Mouse (Mus musculus) right cerebral cortex, postnatal 14 days (tissue): ENCODE results near the gene Taf12.
A peak's percentile ranks its signal among the peaks of the same experiment; 100 is the strongest.

ENCODE experiments used
- DNase-seq: peaks from one replicate; pipeline ENCODE4 v3.0.0; 2022

The Taf12 gene

DNA sequence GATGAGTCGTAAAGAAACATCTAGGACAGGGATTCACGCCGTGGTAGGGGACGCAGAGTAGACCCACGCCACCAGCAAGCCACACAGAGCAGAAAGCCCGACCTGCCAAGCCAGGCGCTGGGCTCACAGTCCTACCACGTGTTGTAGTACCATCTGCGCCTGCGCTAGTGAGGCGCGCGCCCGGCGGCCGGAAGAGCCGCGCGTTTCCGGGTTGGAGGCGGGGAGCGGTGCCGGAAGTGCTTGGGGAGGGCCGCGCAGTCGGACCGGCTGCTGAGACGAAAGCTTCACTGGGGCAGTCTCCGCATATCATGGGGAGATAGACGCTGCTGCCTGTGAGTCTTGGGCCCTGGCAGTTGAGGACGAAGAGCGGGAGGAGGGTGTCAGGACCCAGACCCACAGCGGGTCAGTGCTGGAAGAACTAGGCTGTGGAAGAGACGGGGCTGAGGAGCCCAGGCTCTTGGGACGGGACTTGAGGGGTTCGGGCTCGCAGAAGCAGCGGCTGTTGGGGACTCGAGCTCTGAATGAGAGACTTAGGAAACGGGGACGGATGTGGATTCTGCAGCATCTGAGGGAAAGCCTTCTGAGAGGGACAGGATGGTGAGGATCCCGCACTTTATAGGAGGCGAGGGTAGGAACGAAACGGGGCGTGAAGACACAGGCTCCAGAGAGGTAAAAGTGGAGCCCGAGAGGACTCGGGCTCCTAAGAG is at the start of gene Taf12:
Taf12 (plus strand) TSS at position 220 of the 707 bp plus-strand sequence.
- DNase-seq, result peak; percentile 89

GRCm38 (mm10) chr4:132230422-132230821 is 43.8 kb upstream of the Taf12 start:
- no peak for DNase-seq

- DNase-seq, result no peak
Observed at GRCm38 (mm10) chr4:132234710-132235109, 39.5 kb upstream of the Taf12 start.

GRCm38 (mm10) chr4:132238356-132238755 is 35.8 kb upstream of the Taf12 start:
- DNase-seq, result no peak

DNA sequence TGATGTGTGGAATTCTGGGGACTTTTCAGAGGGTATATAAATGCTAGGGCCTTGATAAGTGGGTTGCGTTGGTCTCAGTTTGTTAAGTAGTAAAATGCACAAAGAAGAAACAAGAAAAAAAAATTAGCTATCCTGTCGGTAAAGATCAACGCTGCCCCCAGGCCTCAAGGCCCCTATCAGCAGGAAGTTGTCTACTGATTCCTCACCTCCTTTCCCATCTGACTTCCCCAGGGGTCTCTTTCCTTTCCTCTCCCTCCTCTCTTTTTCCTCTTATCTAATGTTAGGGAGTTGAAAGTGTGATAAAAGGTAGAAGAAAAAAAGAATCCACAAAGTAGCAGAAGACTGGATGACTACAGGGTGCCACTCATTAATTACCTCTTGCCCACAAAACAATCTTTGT is 33.8 kb upstream of the Taf12 start:
- DNase-seq, result no peak

DNA sequence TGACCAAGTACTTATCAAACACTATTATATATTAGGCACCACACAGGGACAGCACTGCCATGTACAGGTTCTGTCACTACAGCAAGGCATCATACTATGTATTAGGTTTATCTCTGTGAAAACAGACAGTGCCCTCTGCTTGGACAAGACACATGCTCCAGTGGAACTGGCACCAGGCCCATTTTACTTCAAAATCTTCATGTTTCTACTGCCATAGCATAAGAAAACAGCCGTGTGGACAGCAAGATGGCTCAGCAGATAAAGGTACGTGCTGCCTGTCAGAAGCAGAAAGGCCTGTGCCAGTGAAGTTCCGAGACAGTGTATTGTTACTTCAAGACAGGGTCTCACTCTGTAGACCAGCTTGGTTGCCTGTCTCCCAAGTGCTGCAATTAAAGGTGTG is 33.0 kb upstream of the Taf12 start:
- DNase-seq, result no peak

GRCm38 (mm10) chr4:132245643-132246042 is 28.5 kb upstream of the Taf12 start:
- DNase-seq, result no peak

GRCm38 (mm10) chr4:132247451-132247997 is 26.7 kb upstream of the Taf12 start:
- DNase-seq, result no peak

DNA sequence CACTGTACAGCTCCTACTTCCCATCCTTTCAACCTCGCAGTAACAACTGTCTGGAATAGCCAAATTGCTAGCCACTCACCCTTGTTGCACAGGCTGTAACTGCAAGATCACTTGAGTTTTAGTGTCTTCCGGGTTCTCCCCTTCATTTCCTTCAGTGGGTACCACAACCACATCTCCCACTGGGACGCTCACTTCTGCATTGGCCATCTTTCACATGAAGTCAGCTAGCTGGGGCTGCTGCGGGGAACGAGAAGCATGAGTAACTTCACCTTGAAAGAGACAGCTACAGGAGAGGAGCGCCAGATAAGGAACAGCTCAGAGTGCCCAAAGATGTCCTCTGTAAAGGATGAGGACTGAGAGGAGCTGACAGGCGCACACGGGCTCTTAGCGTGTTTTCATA is 22.6 kb upstream of the Taf12 start:
- DNase-seq, result no peak

DNA sequence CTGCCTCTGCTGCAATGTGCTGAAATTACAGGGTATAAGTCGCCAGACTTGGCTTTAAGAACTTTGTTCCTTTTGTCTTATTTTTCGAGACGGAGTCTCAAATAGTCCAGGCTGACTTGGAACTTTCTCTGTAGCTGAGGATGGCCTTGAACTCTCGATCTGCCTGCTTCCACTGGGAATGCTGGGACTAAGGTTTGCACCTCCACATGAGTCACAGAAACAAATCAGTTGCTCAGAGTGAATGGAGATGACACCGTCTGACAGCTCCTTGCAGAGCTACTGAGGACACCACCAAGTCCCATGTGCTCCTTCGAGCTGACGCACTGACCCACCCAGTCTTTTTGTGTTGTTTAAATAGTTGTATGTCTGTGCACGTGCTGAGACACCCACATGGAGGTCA is 21.0 kb upstream of the Taf12 start:
- no peak for DNase-seq

- DNase-seq, result no peak
Observed at GRCm38 (mm10) chr4:132253622-132254021, 20.6 kb upstream of the Taf12 start.

- DNase-seq, result no peak
Observed at GRCm38 (mm10) chr4:132254986-132255385, 19.2 kb upstream of the Taf12 start.

- DNase-seq, result no peak
Observed at GRCm38 (mm10) chr4:132256384-132256783, 17.8 kb upstream of the Taf12 start.

GRCm38 (mm10) chr4:132259248-132259647 is 14.9 kb upstream of the Taf12 start:
- DNase-seq, result no peak

DNA sequence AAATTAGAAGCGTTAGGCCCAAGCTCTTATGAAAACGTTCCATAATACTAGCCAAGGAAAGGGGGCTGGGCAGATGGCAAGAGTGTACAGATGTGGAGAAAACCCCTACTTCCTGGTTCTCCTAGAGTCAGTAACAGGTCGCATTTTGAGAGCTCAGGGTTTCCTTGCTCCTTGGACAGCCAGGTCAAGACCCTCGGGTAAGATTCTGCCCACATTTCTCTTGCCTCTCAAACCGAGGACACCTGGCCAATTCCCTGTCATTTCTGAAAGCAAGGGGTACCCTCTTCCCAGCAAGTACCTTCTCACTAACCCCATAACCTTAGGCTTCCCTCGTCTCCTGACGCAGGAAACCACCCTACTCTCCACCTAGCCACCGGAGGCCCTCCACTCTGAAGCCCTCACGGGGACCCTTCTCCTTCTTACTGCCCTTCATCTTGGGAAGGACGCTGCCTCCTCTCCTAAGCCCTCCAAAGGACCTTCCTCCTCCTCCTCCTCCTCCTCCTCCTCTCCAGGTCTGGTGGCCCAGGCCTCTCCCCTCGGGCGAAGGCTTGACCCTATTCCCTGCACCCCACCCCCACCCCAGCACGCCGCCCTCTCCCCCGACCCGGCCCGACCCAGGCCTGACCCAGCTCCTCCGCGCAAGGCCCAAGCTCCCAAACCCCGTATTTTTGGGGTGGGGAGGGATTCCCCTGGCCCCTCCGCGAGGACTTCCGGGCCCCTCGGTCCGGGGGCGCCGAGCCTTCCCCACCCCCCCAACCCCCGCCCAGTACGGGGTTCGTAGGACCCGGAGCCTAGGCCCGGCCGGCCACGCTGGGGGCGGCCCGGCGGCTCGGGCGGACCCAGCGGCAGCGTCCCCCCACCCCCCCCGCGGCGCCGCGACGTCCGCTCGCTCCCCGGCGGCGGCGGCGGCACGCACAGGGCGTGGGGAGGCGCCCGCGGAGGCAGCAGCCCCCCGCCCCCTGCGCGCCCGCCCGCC is 13.5 kb upstream of the Taf12 start:
- DNase-seq, result peak; percentile 39

DNA sequence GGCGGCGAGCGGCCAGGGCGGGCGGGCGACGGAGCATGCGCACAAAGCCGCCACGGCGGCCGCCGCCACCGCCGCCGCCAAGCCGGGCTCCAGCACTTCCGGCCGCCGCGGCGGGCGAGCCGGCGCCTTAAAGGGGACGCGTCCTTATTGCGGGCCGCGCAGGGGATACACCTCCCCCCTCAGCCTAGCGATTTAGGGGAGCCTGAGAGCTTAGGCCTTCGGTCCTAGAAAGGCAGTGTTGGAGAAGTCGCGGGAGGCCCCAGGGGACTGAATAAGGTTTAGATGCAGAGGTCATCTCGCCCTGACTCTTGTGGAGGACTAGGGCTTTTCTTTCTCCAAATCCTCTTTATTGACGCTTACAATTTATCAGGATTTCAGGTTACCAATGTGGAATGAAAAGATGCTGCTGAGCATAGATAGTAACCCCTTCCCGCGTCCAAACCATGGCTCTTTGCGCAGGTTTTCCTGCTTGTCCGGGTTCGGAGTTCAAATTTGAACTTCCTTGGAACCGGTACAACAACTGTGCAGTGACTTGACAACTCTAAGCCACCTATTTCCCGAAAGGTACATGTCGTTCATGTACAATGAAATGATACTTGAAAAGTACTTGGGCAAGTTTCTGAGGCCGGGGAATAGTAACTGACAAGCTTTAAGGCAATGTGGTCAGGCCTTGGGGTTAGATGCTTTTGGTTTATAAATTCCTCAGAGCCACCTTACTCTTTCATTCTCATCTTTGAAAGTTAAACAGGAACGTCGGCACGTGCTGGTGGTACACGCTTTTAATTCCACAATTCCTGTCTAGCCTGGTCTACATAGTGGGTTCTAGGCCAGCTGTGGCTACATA is 12.4 kb upstream of the Taf12 start, which contains the start of gene Gmeb1:
Gmeb1 (minus strand) TSS at position 89 of the 844 bp plus-strand sequence.
- peak; percentile 79 for DNase-seq

DNA sequence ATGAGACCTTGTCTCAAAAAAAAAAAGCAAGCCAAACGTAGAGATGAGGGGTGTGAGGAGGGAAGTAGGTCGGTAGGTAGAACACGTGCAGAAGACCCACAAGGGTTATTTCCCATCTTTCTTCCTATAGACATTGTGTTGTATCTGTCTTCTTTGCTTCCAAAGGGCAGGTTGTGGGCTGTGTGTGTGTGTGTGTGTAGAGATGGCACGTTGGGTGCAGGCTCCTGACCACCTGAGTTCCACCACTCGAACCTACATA is 11.9 kb upstream of the Taf12 start:
- DNase-seq, result no peak

- no peak for DNase-seq
Observed at GRCm38 (mm10) chr4:132263313-132263712, 10.9 kb upstream of the Taf12 start.

- DNase-seq, result no peak
Observed at GRCm38 (mm10) chr4:132266835-132267349, 7.3 kb upstream of the Taf12 start.

DNA sequence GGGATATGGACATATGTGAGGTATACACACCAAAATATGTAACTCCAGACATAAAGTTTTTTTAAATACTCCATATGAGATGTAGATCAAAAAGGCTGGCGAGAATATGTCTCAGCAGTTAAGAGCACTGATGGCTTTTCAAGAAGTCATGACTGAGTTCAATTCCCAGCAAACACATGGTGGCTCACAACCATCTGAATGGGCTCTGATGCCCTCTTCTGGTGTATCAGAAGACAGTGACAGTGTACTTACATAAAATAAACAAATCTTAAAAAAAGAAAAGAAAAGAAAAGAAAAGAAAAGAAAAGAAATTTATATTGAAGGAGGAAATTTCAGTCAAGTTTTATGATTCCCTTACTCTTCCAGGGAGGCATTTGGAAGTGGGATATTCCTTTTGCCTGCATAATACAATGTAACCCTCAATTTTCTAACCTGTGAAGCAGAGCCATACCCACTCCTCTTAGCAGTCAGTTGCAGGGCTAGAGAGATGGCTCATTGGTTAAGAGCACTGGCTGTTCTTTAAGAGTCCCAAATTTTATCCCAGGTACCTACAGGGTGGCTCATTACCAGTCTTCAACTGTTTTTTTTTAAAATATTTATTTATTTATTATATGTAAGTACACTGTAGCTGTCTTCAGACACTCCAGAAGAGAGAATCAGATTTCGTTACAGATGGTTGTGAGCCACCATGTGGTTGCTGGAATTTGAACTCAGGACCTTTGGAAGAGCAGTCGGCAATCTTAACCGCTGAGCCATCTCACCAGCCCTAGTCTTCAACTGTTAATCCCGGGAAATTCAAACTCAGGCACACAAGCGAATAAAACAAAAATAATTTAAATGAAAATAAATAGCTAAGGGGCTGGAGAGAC is 5.1 kb upstream of the Taf12 start:
- no peak for DNase-seq

- DNase-seq, result peak; percentile 78
Observed at GRCm38 (mm10) chr4:132269740-132270560, 4.2 kb upstream of the Taf12 start.
